Mouse (Mus musculus) kidney, embryonic 15.5 days (tissue): ENCODE results near the gene Rnpep. TPM values are rescaled to one million over a fixed set of nuclear protein-coding genes. Genes with fewer than 3 reads are reported as not detected.
A peak's percentile ranks its signal among the peaks of the same experiment; 100 is the strongest.

Experiments used
- ATAC-seq: fragments of 200-750 bp; cut with Nextera tagmentation; replicated peaks from 2 replicates; pipeline ENCODE4 v1.8.0; 2017; ENCODE audit warnings: moderate TSS enrichment; ENCODE audit not compliant: low FRiP score
- H3K27ac ChIP-seq: fragments of 300-500 bp; sonication (generic); 2 replicates; pipeline ENCODE4 v1.5.1; 2015; ENCODE audit warnings: mild to moderate bottlenecking, inconsistent platforms
- H3K27me3 ChIP-seq: fragments of 300-500 bp; sonication (generic); 2 replicates; pipeline ENCODE4 v1.6.1; 2015; ENCODE audit warnings: inconsistent platforms
- H3K36me3 ChIP-seq: fragments of 300-500 bp; sonication (generic); 2 replicates; pipeline ENCODE4 v1.6.1; 2015; ENCODE audit warnings: inconsistent platforms
- H3K4me1 ChIP-seq: fragments of 300-500 bp; sonication (generic); 2 replicates; pipeline ENCODE4 v1.6.1; 2015; ENCODE audit warnings: inconsistent platforms
- H3K4me2 ChIP-seq: fragments of 300-500 bp; sonication (generic); 2 replicates; pipeline ENCODE4 v1.6.1; 2015; ENCODE audit warnings: moderate library complexity, mild to moderate bottlenecking, inconsistent platforms
- H3K4me3 ChIP-seq: fragments of 300-500 bp; sonication (generic); replicated peaks from 2 replicates; pipeline ENCODE4 v1.5.1; 2015; ENCODE audit warnings: mild to moderate bottlenecking, inconsistent platforms
- H3K9ac ChIP-seq: fragments of 300-500 bp; sonication (generic); 2 replicates; pipeline ENCODE4 v1.6.1; 2015; ENCODE audit warnings: mild to moderate bottlenecking, inconsistent platforms
- H3K9me3 ChIP-seq: fragments of 300-500 bp; sonication (generic); replicated peaks from 2 replicates; pipeline ENCODE4 v1.6.1; 2016; ENCODE audit warnings: inconsistent platforms
- WGBS: fragments of 180-500 bp; shearing (Covaris S2); methylation state at CpG from one replicate; pipeline ENCODE4 v1.1.7; 2015; ENCODE audit warnings: mixed read lengths; 5-methylcytosine and 5-hydroxymethylcytosine counted together
- polyA plus RNA-seq: library from polyadenylated mRNA; unstranded; fragments of >200 nt; fragmentation: Nextera tagmentation; extraction: Ambion mirVana; gene quantifications from 2 replicates; pipeline ENCODE4 v1.2.1, GENCODE M21; 2015

The Rnpep gene
- 88.0 and 93.4 TPM in 2 replicates for polyA plus RNA-seq

DNA sequence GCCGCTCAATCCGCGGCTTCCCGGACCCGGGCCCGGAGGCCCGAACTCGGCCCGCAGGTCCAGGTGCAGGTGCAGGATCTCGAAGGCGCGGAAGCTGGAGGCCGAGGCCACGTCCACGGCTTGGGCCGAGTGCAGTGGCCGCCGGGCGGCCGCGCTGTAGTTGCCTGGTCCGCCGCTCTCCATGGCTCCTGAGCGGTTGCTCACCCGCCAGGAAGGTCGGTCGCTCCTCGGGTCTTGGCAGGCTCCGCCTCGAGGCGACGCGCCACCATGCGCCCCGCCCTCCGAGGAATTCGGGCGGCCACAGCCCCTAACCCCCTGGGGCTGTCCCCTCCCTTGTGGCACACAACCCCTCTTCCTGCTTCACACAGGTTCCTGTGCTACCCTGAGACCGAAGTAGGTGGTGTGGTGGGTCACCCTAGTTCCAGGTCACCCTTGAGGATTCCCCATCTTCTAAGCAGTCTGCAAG lies at the start of gene Rnpep:
Gene Rnpep, minus strand, starts transcription at position 259 of the 466 bp plus-strand sequence.
- Histone ChIP-seq H3K4me3 (peak within 1 kb of the TSS; percentile 82), H3K36me3 (peaks cover 6% of the 10 kb centered on the region), H3K27ac (peak within 1 kb of the TSS; percentile 89), H3K27me3 (no peaks in the 10 kb centered on the region), H3K9me3 (no peaks in the 10 kb centered on the region), H3K4me2 (peak within 1 kb of the TSS; percentile 89), H3K9ac (peak within 1 kb of the TSS; percentile 92), H3K4me1 (peaks cover 25% of the 10 kb centered on the region)
- under 1% methylated on average over 37 of the region's 39 CpGs for WGBS
- peak; percentile 93 for ATAC-seq

DNA sequence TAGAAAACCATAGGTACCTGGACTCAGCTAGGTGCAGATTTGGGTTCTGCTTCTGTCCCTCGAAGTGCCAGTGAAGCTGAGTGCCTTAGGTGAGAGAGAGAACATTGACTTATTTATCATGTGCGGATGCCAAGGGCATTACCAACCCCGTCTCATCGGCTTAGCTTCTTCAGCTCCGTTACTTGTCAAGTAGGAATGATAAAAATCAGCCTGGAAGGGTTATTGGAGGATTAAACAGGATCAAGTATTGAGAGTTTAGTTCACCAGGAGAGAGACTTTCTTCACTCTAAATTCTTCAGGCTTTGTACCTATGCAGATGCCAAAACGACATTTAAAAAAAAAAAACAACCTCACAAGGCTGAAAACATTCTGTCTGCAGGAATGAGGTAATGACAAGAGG lies 46.7 kb upstream of the Rnpep start:
- no peak overlapping the region for H3K9ac ChIP-seq
- H3K27ac ChIP-seq: no peak overlapping the region
- H3K4me3 ChIP-seq: no peak overlapping the region
- 79% methylated on average over 6 of the region's 6 CpGs for WGBS
- no peak for ATAC-seq
- no peaks in the 10 kb centered on the region for H3K9me3 ChIP-seq
- peaks cover 4% of the 10 kb centered on the region; the same call in 1 of the 2 replicates for H3K27me3 ChIP-seq
- H3K4me1 ChIP-seq: no peaks in the 10 kb centered on the region
- no peak overlapping the region for H3K4me2 ChIP-seq
- no peaks in the 10 kb centered on the region for H3K36me3 ChIP-seq

DNA sequence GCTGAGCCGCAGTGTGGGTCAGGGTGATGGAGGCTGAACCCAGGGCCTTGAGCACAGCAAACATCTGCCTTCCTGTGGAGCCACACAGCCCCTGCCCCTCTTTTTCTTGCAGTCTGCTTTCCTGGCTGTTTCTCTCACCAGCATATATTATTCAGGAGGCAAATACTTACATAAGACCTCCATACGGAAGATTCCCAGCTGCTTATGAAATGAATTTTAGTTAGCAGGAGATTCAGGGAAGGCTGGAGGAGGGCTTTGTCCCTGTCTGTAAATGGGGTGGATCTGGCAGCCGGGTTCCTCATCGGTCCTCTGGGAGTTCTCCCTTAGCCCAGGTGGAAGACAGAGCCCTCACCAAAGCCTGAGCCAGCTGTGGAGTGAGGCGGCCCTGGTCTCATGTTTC lies 44.5 kb upstream of the Rnpep start:
- Histone ChIP-seq H3K4me1 (peaks cover 13% of the 10 kb centered on the region; the same call in 1 of the 2 replicates), H3K9me3 (no peaks in the 10 kb centered on the region), H3K36me3 (no peaks in the 10 kb centered on the region), H3K4me2 (no peak overlapping the region), H3K27ac (no peak overlapping the region), H3K9ac (no peak overlapping the region), H3K27me3 (peaks cover 7% of the 10 kb centered on the region; the same call in 1 of the 2 replicates), H3K4me3 (no peak overlapping the region)
- ATAC-seq: no peak
- 45% methylated on average over 5 of the region's 5 CpGs for WGBS

DNA sequence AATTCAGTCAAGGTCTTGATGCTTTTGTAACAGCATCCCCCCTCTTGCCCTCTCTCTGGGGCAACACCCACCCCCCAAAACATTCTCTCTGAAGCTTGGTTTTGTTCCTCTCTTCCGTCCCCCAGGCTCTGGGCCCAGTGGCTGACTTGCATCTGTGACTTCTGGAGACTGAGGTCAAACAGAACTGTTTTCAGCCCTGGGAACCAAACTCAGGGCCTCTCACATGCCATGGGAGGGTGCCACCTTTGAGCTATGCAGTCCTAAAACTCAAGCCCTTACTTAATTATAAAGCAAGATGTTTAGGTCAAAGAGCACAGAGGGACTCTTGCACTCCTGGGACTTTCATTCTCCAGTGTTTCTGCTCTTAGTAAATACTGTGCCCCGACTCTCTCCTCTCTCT lies 42.0 kb upstream of the Rnpep start:
- Histone ChIP-seq H3K36me3 (no peaks in the 10 kb centered on the region), H3K27ac (no peak overlapping the region), H3K4me2 (no peak overlapping the region), H3K27me3 (peaks cover 12% of the 10 kb centered on the region; the same call in 1 of the 2 replicates), H3K9me3 (no peaks in the 10 kb centered on the region), H3K9ac (no peak overlapping the region), H3K4me3 (no peak overlapping the region), H3K4me1 (peaks cover 13% of the 10 kb centered on the region; the same call in 1 of the 2 replicates)
- 74% methylated on average over 2 of the region's 2 CpGs for WGBS
- no peak for ATAC-seq

DNA sequence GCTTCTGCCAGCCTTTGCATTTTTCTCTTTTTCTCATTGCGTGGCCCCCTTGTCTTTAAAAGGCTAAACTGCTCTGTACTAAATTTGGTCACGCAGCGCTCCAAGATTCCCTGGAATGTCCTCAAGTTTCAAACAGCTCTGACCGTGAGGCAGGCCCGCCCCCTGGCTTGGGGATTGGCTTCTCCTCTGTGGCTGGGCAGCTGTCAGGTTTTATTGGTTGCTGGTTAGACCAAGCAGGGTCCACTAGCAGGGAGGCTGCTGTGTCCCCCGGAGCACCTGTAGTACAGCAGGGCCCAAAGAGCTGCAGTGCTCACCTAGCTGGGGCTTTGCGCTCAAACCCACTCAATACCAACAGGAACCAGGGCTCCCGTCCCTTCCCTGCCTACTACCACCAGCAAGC lies 40.7 kb upstream of the Rnpep start, which contains the start of gene Lmod1:
Gene Lmod1, plus strand, starts transcription at position 237 of the 400 bp plus-strand sequence.
- peak; percentile 93 for ATAC-seq
- Histone ChIP-seq H3K4me1 (peaks cover 13% of the 10 kb centered on the region; the same call in 1 of the 2 replicates), H3K36me3 (no peaks in the 10 kb centered on the region), H3K27ac (no peak within 1 kb of the TSS), H3K9ac (no peak within 1 kb of the TSS), H3K4me2 (peak within 1 kb of the TSS; percentile 54), H3K9me3 (no peaks in the 10 kb centered on the region), H3K4me3 (peak within 1 kb of the TSS; percentile 19), H3K27me3 (peaks cover 12% of the 10 kb centered on the region; the same call in 1 of the 2 replicates)
- 8% methylated on average over 8 of the region's 8 CpGs for WGBS

DNA sequence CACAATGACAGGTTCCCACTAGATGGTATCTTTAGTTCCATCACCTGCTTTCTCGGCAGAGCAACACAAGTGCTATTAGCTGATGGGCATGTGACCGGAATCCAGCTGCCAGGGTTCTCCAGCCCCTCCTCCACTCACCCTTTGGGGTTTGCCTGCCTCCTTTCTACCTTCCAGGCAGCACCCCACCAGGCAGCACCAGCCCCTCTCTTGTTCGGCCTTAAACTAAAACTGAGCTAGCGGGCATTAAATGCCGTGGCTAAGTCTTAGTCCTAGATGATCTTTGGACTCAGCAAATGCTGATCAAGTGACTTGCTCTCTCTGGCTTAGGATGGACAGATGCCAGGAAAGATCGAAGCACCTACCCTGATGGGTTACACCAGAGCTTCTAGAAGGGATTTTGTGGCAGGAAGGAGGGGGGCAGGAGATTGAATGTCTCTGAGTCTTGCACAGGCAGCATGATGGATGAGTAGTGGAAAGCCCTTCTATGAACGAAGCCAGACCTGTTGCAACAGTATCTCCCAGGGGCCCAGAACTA lies 39.5 kb upstream of the Rnpep start:
- H3K9me3 ChIP-seq: no peaks in the 10 kb centered on the region
- H3K4me1 ChIP-seq: peaks cover 13% of the 10 kb centered on the region; the same call in 1 of the 2 replicates
- peaks cover 12% of the 10 kb centered on the region; the same call in 1 of the 2 replicates for H3K27me3 ChIP-seq
- H3K4me3 ChIP-seq: no peak overlapping the region
- 72% methylated on average over 7 of the region's 7 CpGs for WGBS
- no peaks in the 10 kb centered on the region for H3K36me3 ChIP-seq
- H3K4me2 ChIP-seq: no peak overlapping the region
- no peak overlapping the region for H3K27ac ChIP-seq
- ATAC-seq: no peak
- H3K9ac ChIP-seq: no peak overlapping the region

DNA sequence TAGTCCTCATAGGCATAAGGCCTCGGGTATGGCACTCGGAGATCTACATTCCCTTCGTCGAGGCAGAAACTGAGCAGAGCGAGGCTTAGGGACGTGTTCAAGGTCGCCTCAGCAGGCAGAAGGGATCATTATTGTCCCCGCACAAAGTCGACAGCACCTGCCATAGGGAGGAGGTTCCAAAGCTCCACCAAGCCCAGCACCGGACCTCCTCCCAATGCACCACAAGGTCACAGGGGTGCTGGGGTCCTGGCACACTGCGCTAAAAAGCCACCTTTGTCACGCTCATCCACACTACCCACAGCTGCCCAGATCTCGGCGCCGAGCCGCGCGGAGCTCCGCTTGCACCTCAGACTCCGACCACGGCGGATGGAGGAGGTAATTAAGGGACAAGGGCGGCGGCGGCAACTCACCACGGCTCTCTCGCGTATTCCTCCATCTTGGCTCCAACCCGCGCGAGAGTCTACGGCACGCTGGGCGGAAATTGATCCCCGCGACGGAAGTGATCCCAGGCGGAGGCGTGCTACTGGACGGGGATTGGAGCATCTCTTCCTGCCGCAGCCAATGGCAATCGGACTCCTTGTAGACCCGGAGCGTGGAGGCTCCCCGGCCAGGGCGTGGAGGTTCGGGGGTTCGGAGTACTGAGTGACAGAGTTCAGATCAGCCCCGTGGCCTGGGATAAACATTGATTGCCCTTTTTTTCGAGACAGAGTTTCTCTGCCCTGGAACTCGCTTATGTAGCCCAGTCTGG lies 29.6 kb upstream of the Rnpep start, which contains the start of gene Timm17a:
Gene Timm17a, minus strand, starts transcription at position 495 of the 748 bp plus-strand sequence.
- WGBS: under 1% methylated on average over 51 of the region's 51 CpGs
- peak; percentile 98 for ATAC-seq
- peak within 1 kb of the TSS; percentile 73 for H3K4me2 ChIP-seq
- peak within 1 kb of the TSS; percentile 89 for H3K27ac ChIP-seq
- H3K9ac ChIP-seq: peak within 1 kb of the TSS; percentile 86
- peaks cover 16% of the 10 kb centered on the region for H3K36me3 ChIP-seq
- peak within 1 kb of the TSS; percentile 70 for H3K4me3 ChIP-seq
- H3K9me3 ChIP-seq: no peaks in the 10 kb centered on the region
- H3K4me1 ChIP-seq: peaks cover 18% of the 10 kb centered on the region
- H3K27me3 ChIP-seq: no peaks in the 10 kb centered on the region; the same call in 1 of the 2 replicates

DNA sequence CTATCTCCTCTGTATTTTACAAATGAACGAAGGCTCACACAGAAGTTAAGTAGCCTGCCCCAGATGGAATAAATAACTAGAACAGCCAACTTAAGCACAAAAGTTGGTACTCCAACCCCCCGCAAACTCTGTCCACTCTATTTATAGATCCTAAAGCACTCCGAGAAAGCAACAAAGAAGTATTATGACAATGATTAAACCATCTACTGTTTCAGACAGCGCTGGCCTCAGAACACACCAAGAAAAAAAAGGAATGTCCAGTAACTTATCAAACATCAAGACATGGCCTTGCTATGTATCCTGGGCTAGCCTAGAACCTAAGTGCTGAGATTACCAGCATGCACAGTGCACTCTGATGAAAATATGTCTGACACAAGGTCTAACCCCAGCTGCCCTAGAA lies 28.3 kb upstream of the Rnpep start:
- 83% methylated on average over 4 of the region's 4 CpGs for WGBS
- Histone ChIP-seq H3K4me2 (peak overlapping the region; percentile 73), H3K27ac (no peak overlapping the region), H3K36me3 (peaks cover 29% of the 10 kb centered on the region), H3K4me3 (peak overlapping the region; percentile 70), H3K27me3 (no peaks in the 10 kb centered on the region), H3K4me1 (peaks cover 18% of the 10 kb centered on the region), H3K9ac (peak overlapping the region; percentile 86; the same call in 1 of the 2 replicates), H3K9me3 (no peaks in the 10 kb centered on the region)
- ATAC-seq: no peak

DNA sequence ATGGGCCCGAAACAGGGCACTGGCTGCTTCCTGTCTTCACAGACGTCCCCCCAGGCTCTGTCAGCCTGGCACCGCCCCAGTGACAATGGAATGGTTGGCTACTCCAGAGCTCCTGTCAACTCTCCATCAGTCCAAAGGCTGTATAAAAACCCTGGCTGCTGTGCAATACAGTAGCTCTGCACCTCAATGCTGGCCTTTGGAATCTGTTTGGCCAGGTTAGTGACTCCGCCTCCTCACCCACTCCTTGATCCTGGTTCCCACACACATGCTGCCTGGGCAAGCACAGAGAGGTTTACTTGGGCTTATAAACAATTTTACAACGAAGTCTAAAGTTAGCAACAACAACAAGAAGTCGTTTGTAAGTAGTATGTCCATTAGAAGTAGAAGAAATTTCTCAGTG lies 27.5 kb upstream of the Rnpep start:
- H3K9me3 ChIP-seq: no peaks in the 10 kb centered on the region
- H3K36me3 ChIP-seq: peaks cover 36% of the 10 kb centered on the region
- H3K4me2 ChIP-seq: no peak overlapping the region
- H3K4me3 ChIP-seq: no peak overlapping the region
- peaks cover 18% of the 10 kb centered on the region for H3K4me1 ChIP-seq
- no peak overlapping the region for H3K9ac ChIP-seq
- 74% methylated on average over 6 of the region's 6 CpGs for WGBS
- no peak for ATAC-seq
- H3K27me3 ChIP-seq: no peaks in the 10 kb centered on the region
- H3K27ac ChIP-seq: no peak overlapping the region

DNA sequence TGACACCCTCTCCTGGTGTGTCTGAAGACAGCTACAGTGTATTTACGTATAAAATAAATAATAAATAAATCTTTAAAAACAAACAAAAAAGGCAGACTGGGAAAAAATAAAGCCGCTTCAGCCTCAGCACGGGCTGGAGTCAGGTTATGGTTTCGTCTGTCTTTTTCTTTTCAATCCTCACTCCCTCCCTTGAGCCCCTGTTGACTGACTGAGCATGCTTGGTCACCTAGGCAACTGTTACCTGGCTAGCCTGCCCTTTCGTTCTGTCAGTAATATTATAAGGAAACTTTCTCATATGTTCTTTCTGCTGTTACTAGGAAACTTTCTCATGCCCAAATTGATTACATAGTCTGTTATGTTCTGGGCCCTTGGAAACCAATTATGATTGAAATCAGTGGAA lies 7.0 kb upstream of the Rnpep start:
- peaks cover 17% of the 10 kb centered on the region for H3K36me3 ChIP-seq
- H3K27ac ChIP-seq: no peak overlapping the region
- 85% methylated on average over 5 of the region's 5 CpGs for WGBS
- no peak overlapping the region for H3K4me2 ChIP-seq
- H3K27me3 ChIP-seq: no peaks in the 10 kb centered on the region
- no peak for ATAC-seq
- no peaks in the 10 kb centered on the region for H3K9me3 ChIP-seq
- no peak overlapping the region for H3K4me3 ChIP-seq
- no peak overlapping the region for H3K9ac ChIP-seq
- H3K4me1 ChIP-seq: no peaks in the 10 kb centered on the region

DNA sequence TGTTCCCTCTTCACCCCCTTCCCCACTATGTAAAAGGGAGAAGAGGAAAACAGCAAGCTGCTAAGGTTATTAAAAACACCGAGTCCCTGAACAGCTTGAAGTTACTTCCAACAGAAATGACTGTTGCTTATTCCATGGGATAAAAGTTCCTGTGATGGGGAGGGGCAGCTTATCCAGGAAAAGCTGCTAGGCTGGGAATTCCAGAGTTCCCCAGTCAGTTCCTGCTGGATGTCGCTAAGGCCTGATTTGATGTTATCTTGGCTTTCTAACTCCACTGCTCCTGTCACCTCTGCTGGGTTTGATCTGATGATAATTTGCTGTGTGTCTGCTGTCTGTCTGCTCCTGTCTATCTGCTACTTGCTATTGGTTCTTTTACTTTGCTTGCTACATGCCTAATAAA lies 2.4 kb upstream of the Rnpep start:
- H3K27me3 ChIP-seq: no peaks in the 10 kb centered on the region
- no peaks in the 10 kb centered on the region for H3K9me3 ChIP-seq
- 76% methylated on average over 2 of the region's 2 CpGs for WGBS
- peaks cover 18% of the 10 kb centered on the region for H3K4me1 ChIP-seq
- no peak overlapping the region for H3K27ac ChIP-seq
- H3K36me3 ChIP-seq: no peaks in the 10 kb centered on the region
- H3K9ac ChIP-seq: no peak overlapping the region
- no peak overlapping the region for H3K4me2 ChIP-seq
- H3K4me3 ChIP-seq: no peak overlapping the region
- ATAC-seq: no peak

DNA sequence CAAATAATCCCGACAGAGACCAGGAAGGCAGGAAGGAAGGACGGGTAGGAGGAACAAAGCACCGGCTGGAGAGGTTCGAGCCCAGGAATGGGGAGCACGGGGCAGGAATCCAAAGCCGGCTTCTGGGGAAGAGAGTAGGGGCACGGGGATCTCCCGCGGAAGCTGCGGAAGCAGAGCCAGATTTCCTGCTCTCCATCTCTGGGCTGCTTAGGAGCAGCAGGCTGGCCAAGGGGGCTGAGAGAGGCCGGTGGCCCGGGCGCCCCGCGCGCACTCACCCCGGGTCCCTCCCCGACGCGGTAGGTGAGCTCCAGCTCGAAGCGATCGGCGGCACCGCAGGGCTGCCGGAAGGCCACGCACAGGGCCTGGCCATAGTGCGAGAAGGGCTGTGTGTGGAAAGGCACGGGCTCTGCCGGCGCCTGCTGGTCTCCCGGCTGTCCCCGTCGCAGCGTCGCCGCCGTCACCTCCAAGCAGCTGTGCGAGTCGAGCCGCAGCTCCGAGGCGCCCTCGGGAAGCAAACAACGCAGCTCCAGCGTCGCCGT lies 528 bp downstream of the Rnpep start:
- Histone ChIP-seq H3K27me3 (no peaks in the 10 kb centered on the region), H3K9ac (peak overlapping the region; percentile 92), H3K9me3 (no peaks in the 10 kb centered on the region), H3K27ac (peak overlapping the region; percentile 89), H3K36me3 (peaks cover 11% of the 10 kb centered on the region), H3K4me1 (peaks cover 25% of the 10 kb centered on the region), H3K4me2 (peak overlapping the region; percentile 89), H3K4me3 (peak overlapping the region; percentile 82)
- peak; percentile 81 for ATAC-seq
- WGBS: under 1% methylated on average over 39 of the region's 48 CpGs
